Mouse (Mus musculus) forebrain, embryonic 15.5 days (tissue): ENCODE results near the gene Fam76b. TPM values are rescaled to one million over a fixed set of nuclear protein-coding genes. Genes with fewer than 3 reads are reported as not detected.
A peak's percentile ranks its signal among the peaks of the same experiment; 100 is the strongest.
"Not testable (repeated sequence)": the region's sequence is repeated elsewhere in the genome, so short reads cannot be mapped to it uniquely, and the experiment has no call there.

Experiments
- ATAC-seq: fragments of 200-750 bp; cut with Nextera tagmentation; replicated peaks from 2 replicates; pipeline ENCODE4 v1.8.0; 2017; ENCODE audit warnings: mild to moderate bottlenecking, moderate TSS enrichment, moderate library complexity
- H3K27ac ChIP-seq: fragments of 300-500 bp; sonication (generic); replicated peaks from 2 replicates; pipeline ENCODE4 v1.5.1; 2015; ENCODE audit warnings: mild to moderate bottlenecking, inconsistent platforms
- H3K27me3 ChIP-seq: fragments of 300-500 bp; sonication (generic); 2 replicates; pipeline ENCODE4 v1.6.1; 2015; ENCODE audit warnings: inconsistent platforms
- H3K36me3 ChIP-seq: fragments of 300-500 bp; sonication (generic); 2 replicates; pipeline ENCODE4 v1.6.1; 2015; ENCODE audit warnings: mild to moderate bottlenecking, inconsistent platforms
- H3K4me1 ChIP-seq: fragments of 300-500 bp; sonication (generic); 2 replicates; pipeline ENCODE4 v1.6.1; 2015; ENCODE audit warnings: inconsistent platforms
- H3K4me2 ChIP-seq: fragments of 300-500 bp; sonication (generic); replicated peaks from 2 replicates; pipeline ENCODE4 v1.6.1; 2015; ENCODE audit warnings: mild to moderate bottlenecking, inconsistent platforms
- H3K4me3 ChIP-seq: fragments of 300-500 bp; sonication (generic); 2 replicates; pipeline ENCODE4 v1.5.1; 2015; ENCODE audit warnings: mild to moderate bottlenecking, inconsistent platforms
- H3K9ac ChIP-seq: fragments of 300-500 bp; sonication (generic); replicated peaks from 2 replicates; pipeline ENCODE4 v1.6.1; 2015; ENCODE audit warnings: mild to moderate bottlenecking, inconsistent platforms
- H3K9me3 ChIP-seq: fragments of 300-500 bp; sonication (generic); 2 replicates; pipeline ENCODE4 v1.6.1; 2016; ENCODE audit warnings: inconsistent platforms
- WGBS: fragments of 180-500 bp; shearing (Covaris S2); methylation state at CpG from one replicate; pipeline ENCODE4 v1.1.7; 2015; ENCODE audit warnings: mixed read lengths; 5-methylcytosine and 5-hydroxymethylcytosine counted together
- polyA plus RNA-seq: library from polyadenylated mRNA; unstranded; fragments of >200 nt; fragmentation: Nextera tagmentation; extraction: Ambion mirVana; gene quantifications from 2 replicates; pipeline ENCODE4 v1.2.1, GENCODE M21; 2015

Gene Fam76b
- polyA plus RNA-seq: 28.7 and 29.4 TPM in 2 replicates

- Histone ChIP-seq H3K27me3 (no peaks in the 10 kb centered on the region), H3K4me2 (peak within 1 kb of the TSS; percentile 82), H3K4me3 (peak within 1 kb of the TSS; percentile 61), H3K36me3 (peaks cover 20% of the 10 kb centered on the region), H3K9ac (peak within 1 kb of the TSS; percentile 98), H3K9me3 (no peaks in the 10 kb centered on the region), H3K4me1 (peaks cover 37% of the 10 kb centered on the region), H3K27ac (peak within 1 kb of the TSS; percentile 99)
- ATAC-seq: peak; percentile 96
- under 1% methylated on average over 65 of the region's 67 CpGs for WGBS
Observed at GRCm38 (mm10) chr9:13827406-13828086, at the start of gene Fam76b. Fam76b (plus strand) TSS chr9:13827716.

DNA sequence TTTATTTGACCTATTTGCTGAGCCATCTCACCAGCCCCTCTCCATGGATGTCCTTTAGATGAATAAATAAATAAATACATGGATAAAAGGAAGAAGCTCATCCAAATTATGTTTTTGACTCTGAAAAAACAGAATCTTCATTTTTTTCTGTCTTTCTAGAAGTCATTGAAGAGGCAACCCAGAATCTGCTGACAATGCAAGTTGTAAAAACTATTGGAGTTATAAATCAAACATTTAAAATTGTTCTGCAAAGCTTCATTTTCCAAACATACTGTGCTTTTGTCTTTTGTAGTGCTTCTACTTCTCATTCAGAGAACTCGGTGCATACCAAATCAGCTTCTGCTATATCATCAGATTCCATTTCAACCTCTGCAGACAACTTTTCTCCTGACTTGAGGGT lies 45.5 kb upstream of the Fam76b start:
- Histone ChIP-seq H3K4me3 (no peak overlapping the region), H3K9me3 (no peaks in the 10 kb centered on the region; the same call in 1 of the 2 replicates), H3K36me3 (peaks cover 11% of the 10 kb centered on the region; the same call in 1 of the 2 replicates), H3K27me3 (no peaks in the 10 kb centered on the region), H3K4me2 (no peak overlapping the region), H3K4me1 (no peaks in the 10 kb centered on the region), H3K27ac (no peak overlapping the region), H3K9ac (no peak overlapping the region)
- 96% methylated on average over 1 of the region's 1 CpGs for WGBS
- no peak for ATAC-seq

- not testable (repeated sequence) for H3K9me3 ChIP-seq, H3K9ac ChIP-seq, H3K27me3 ChIP-seq, H3K4me2 ChIP-seq, ATAC-seq, H3K27ac ChIP-seq, H3K4me1 ChIP-seq, H3K4me3 ChIP-seq
- H3K36me3 ChIP-seq: peaks cover 32% of the 10 kb centered on the region
- WGBS: 99% methylated on average over 8 of the region's 8 CpGs
Observed at GRCm38 (mm10) chr9:13790864-13791263, 36.7 kb upstream of the Fam76b start.

GRCm38 (mm10) chr9:13794302-13794701 lies 33.2 kb upstream of the Fam76b start:
- Histone ChIP-seq H3K27ac (no peak overlapping the region), H3K9me3 (no peaks in the 10 kb centered on the region), H3K36me3 (peaks cover 33% of the 10 kb centered on the region), H3K9ac (no peak overlapping the region), H3K27me3 (no peaks in the 10 kb centered on the region), H3K4me3 (no peak overlapping the region), H3K4me1 (no peaks in the 10 kb centered on the region), H3K4me2 (no peak overlapping the region)
- 72% methylated on average over 1 of the region's 1 CpGs for WGBS
- no peak for ATAC-seq

DNA sequence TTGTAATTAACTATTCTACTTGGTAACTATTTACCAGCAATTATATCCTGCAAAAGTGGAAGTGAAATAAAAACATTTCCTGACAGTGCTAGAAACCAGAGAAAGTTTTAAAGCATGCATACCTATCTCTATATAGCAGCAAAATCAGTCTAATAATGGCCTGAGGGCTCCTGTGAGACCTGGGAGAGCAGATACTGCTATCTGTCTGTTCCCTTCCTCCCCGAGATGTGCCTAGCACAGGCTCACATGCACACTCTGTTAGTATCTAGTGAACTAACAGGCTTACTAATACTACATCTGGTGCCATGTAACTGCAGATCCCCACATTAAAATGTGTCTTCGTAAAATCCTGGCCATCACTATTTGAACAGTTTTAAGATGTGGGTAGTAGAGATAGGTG lies 32.8 kb upstream of the Fam76b start:
- Histone ChIP-seq H3K4me2 (no peak overlapping the region), H3K4me3 (no peak overlapping the region), H3K9me3 (no peaks in the 10 kb centered on the region), H3K4me1 (no peaks in the 10 kb centered on the region), H3K27ac (no peak overlapping the region), H3K36me3 (peaks cover 34% of the 10 kb centered on the region; the same call in 1 of the 2 replicates), H3K9ac (no peak overlapping the region), H3K27me3 (no peaks in the 10 kb centered on the region)
- WGBS: 97% methylated on average over 2 of the region's 2 CpGs
- ATAC-seq: no peak

- Histone ChIP-seq H3K4me1 (no peaks in the 10 kb centered on the region), H3K4me2 (no peak overlapping the region), H3K9me3 (no peaks in the 10 kb centered on the region), H3K36me3 (peaks cover 70% of the 10 kb centered on the region), H3K9ac (no peak overlapping the region), H3K27me3 (no peaks in the 10 kb centered on the region), H3K27ac (no peak overlapping the region), H3K4me3 (no peak overlapping the region)
- 78% methylated on average over 1 of the region's 1 CpGs for whole genome bisulfite sequencing
- ATAC-seq: no peak
Observed at GRCm38 (mm10) chr9:13804480-13804879, 23.0 kb upstream of the Fam76b start.

- Histone ChIP-seq H3K9me3 (no peaks in the 10 kb centered on the region), H3K27ac (no peak overlapping the region), H3K36me3 (peaks cover 77% of the 10 kb centered on the region), H3K4me1 (no peaks in the 10 kb centered on the region), H3K4me3 (no peak overlapping the region), H3K27me3 (no peaks in the 10 kb centered on the region), H3K4me2 (no peak overlapping the region), H3K9ac (no peak overlapping the region)
- ATAC-seq: no peak
- 94% methylated on average over 7 of the region's 7 CpGs for WGBS
Observed at GRCm38 (mm10) chr9:13806854-13807253, 20.7 kb upstream of the Fam76b start.

DNA sequence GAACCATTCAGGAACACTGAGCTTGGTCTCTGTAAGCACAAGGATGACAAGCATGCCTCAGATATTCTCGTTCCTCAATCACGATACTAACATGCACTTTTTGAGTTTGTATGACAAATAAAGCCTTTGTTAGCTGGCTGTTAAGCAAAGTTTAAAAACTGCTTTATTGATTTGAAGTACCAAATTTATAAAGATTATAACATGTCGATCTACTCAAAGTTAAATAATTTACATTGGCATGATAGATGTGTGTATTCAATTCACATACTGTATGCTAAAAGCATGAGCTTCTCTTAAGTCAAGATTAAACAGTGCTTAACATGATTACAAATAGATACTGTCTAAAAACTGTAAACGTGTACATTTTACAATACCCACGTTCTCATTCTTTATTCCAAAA lies 19.9 kb upstream of the Fam76b start:
- no peak for ATAC-seq
- H3K36me3 ChIP-seq: peaks cover 80% of the 10 kb centered on the region
- H3K4me1 ChIP-seq: no peaks in the 10 kb centered on the region
- H3K9me3 ChIP-seq: no peaks in the 10 kb centered on the region
- H3K9ac ChIP-seq: no peak overlapping the region
- H3K4me2 ChIP-seq: no peak overlapping the region
- 93% methylated on average over 5 of the region's 5 CpGs for WGBS
- H3K27ac ChIP-seq: no peak overlapping the region
- H3K4me3 ChIP-seq: no peak overlapping the region
- H3K27me3 ChIP-seq: no peaks in the 10 kb centered on the region

- H3K36me3 ChIP-seq: peaks cover 70% of the 10 kb centered on the region
- ATAC-seq: no peak
- no peaks in the 10 kb centered on the region for H3K27me3 ChIP-seq
Observed at GRCm38 (mm10) chr9:13809937-13810336, 17.6 kb upstream of the Fam76b start.

DNA sequence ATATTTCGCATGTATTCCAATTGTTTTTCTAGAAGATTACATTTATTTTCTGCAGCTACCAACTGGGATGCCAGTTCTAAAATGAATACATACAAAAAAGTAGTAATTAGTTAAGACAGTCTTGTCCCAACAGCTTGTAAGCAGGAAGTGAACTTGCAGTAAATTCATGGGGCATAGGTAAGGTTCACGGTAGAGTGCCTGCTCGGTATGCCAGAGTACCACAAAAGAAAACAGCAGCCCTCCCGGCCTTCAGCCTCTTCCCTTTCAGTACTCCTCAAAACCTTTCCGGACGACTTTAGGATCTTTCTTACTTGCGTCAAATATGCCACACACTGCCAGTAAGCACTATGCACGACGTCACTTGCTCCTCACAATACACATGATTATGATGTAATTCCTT lies 9.1 kb upstream of the Fam76b start:
- Histone ChIP-seq H3K27me3 (no peaks in the 10 kb centered on the region), H3K9me3 (no peaks in the 10 kb centered on the region), H3K4me3 (no peak overlapping the region), H3K27ac (no peak overlapping the region), H3K36me3 (peaks cover 56% of the 10 kb centered on the region), H3K9ac (no peak overlapping the region), H3K4me1 (no peaks in the 10 kb centered on the region), H3K4me2 (no peak overlapping the region)
- 81% methylated on average over 9 of the region's 9 CpGs for WGBS
- ATAC-seq: no peak

More at GRCm38 (mm10) chr9:13809937-13810336, 17.6 kb upstream of the Fam76b start:
- Histone ChIP-seq H3K4me3 (no peak overlapping the region), H3K4me1 (no peaks in the 10 kb centered on the region), H3K27ac (no peak overlapping the region), H3K4me2 (no peak overlapping the region), H3K9ac (no peak overlapping the region), H3K9me3 (no peaks in the 10 kb centered on the region)

DNA sequence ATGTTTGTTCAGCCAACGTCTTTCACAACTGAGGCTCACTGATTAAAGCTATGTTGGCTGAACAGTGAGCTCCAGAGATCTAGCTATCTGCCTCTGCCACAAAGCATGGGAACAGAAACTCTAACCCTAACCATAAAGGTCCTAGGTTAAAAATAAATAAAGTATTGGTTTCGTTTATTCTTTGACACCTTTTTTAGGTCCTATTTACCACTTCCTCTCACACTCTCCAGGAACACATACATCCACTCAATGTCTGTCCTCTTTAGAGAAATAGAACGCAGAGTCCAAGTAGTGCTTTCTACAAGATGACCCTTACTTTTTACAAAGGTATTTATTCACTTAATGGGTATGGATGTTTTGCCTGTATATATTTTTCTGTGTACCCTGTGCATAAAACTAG lies 6.7 kb upstream of the Fam76b start:
- H3K27ac ChIP-seq: no peak overlapping the region
- no peak for ATAC-seq
- peaks cover 44% of the 10 kb centered on the region for H3K36me3 ChIP-seq

DNA sequence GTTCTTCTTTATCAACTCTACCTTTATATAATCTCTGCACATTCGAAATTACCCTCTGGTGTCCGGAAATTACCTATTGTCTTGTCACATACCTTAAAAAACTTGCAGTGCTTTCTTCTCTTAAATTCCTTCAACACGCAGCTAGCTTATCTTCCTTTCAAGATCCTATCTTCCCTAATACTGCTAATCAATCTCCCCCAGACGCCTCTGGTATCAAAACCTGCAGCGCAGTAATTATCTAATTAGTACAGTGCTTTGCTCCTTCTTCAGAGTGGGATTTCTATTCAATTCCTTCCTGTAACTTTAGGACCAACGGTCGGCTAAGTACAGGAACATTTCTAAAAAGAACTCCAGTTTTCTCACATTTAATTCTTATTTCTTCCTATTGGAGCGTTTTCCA lies 1.6 kb upstream of the Fam76b start:
- WGBS: 4% methylated on average over 8 of the region's 8 CpGs
- H3K4me2 ChIP-seq: peak overlapping the region; percentile 52
- peaks cover 34% of the 10 kb centered on the region for H3K4me1 ChIP-seq
- peak overlapping the region; percentile 99 for H3K27ac ChIP-seq
- H3K9ac ChIP-seq: peak overlapping the region; percentile 61
- H3K4me3 ChIP-seq: peak overlapping the region; percentile 61
- H3K27me3 ChIP-seq: no peaks in the 10 kb centered on the region
- no peak for ATAC-seq
- no peaks in the 10 kb centered on the region for H3K9me3 ChIP-seq
- H3K36me3 ChIP-seq: peaks cover 7% of the 10 kb centered on the region

More for the DNA sequence above, 6.7 kb upstream of the Fam76b start:
- H3K4me3 ChIP-seq: no peak overlapping the region
- 93% methylated on average over 3 of the region's 3 CpGs for WGBS
- H3K27me3 ChIP-seq: no peaks in the 10 kb centered on the region
- no peak overlapping the region for H3K9ac ChIP-seq
- no peaks in the 10 kb centered on the region for H3K9me3 ChIP-seq
- H3K4me1 ChIP-seq: peaks cover 20% of the 10 kb centered on the region
- no peak overlapping the region for H3K4me2 ChIP-seq

DNA sequence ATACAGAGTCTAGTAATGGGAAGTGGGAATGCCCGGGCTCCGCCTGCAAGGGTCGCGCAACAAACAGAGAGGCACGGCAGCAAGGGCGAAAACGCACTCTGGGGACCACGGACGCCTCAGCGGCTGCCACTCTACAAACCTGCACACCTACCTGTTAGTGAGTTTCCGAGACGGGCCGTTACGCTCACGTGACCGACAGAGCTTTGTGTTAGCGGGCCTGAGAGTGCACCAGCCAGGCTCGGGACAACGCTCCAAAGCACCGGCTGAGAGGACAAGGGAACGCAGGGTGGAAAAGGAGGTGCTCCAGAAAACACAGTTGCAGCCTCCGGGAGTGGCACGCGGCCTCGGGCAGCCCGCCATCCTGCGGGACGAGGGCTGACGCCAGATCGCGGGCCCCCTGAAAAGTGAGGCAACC lies 1.1 kb upstream of the Fam76b start:
- Histone ChIP-seq H3K27me3 (no peaks in the 10 kb centered on the region), H3K9me3 (no peaks in the 10 kb centered on the region), H3K9ac (peak overlapping the region; percentile 61), H3K4me3 (peak overlapping the region; percentile 61), H3K36me3 (peaks cover 9% of the 10 kb centered on the region), H3K27ac (peak overlapping the region; percentile 99), H3K4me2 (peak overlapping the region; percentile 52), H3K4me1 (peaks cover 37% of the 10 kb centered on the region)
- WGBS: under 1% methylated on average over 31 of the region's 31 CpGs
- peak; percentile 12; the same call in 1 of the 2 replicates for ATAC-seq
